Mouse (Mus musculus) WW6 (cell line): Measurements from ENCODE around the gene Rbm25.

ENCODE experiments used
- DNase-seq: peaks from one replicate; pipeline ENCODE4 v3.0.0-alpha.2; 2013; ENCODE audit warnings: low read depth, low spot score

Rbm25 gene

DNA sequence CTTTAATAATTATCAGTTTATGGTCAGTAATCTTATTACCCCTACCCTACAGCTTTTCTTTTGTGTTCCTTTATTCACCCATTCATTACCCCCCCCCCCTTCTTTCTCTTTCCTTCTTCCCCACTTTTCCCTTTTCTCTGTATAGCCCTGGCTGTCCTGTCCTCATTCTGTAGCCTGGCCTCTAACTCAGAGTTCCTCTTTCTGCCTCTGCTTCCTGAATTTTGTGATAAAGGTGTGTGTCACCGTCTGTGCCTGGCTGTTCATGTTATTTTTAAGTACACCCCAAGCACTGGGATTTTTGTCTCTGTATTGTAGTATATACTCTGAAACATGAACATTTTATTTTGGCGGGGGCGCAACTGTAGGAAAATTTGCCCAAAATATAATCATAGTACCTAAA is 19.3 kb downstream of the Rbm25 start:
- no peak for DNase-seq

DNA sequence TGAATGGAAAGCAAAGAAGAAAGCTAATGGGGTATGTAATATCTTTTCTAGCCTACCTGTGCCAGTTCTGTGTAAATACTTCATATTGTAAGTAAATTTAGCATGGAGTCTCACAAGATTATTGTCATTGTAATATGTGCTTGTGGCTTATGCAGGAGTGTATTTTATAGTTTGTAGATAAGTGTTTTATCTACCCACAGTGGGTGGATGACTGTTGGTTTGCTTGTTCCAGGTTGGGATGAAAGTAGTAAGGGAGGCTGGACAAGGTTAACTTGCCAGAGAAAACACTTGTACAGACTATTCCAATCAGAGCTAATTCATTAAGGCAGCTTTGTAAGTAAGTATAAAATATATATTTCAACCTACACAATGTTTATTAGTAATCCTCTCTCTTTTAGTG is 20.4 kb downstream of the Rbm25 start:
- DNase-seq, result no peak

DNA sequence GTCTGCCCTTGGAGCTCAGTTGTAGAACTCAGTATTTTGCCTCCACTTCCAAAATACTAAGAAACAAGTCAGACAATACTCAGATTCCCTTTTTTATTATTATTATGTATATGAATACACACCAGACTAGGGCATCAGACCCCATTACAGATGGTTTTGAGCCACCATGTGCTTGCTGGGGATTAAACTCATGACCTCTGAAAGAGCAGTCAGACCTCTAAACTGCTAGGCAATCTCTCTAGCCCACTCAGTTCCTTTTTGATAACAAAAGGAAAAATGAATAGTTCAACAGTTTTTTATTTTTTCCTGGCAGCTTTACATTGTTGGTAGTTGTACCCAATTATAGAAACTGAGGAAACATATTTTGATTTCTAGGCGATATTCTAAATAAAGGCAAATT is 54.4 kb downstream of the Rbm25 start:
- DNase-seq, result no peak

DNA sequence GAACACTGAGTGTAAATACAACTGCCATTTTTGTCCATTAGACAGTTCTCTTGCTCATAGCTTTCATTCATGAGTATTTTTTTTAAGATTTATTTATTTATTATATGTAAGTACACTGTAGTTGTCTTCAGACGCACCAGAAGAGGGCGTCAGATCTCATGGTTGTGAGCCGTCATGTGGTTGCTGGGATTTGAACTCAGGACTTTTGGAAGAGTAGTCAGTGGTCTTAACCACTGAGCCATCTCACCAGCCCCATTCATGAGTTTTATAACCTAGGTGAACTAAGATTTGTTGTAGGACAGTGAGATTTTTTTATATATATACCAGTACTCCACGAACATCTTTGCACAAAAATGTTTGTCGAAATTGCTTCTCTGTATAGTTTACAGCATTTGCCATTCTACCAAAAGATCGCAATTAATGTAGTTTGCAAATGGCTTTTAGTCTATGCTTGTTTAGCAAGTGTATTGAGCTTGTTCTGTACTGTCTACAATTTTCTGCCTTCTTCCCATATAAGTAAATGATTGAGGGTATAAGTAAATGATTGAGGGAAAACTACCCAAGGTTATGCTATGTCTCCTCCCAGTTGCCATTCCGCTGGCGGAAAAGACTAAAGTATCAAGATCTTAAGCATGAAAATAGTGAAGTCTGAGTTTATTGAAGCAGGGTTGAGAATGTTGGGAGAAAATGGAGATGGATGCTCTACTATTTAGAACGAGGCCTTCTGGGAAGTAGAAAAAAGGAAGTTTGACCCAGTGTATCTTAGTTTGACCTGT is 55.7 kb downstream of the Rbm25 start:
- no peak for DNase-seq

DNA sequence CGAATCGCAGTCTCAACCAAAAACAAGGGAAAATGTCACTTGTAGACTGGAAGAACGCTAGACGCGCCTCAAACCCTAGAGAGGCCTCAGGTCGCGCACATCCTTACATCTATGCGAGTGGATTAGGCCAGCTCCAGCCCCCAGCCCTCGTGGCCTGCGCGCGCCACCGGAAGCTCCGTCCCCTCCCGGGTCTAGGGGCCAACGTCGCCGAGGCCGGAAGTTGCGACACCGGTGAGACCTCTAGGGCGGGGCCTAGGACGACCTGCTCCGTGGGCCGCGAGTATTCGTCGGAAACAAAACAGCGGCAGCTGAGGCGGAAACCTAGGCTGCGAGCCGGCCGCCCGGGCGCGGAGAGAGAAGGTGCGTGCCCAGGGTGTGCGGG is 56.9 kb downstream of the Rbm25 start, which contains the start of gene Psen1:
Gene Psen1, plus strand, starts transcription at position 219 of the 382 bp plus-strand sequence.
- peak; percentile 79 for DNase-seq

DNA sequence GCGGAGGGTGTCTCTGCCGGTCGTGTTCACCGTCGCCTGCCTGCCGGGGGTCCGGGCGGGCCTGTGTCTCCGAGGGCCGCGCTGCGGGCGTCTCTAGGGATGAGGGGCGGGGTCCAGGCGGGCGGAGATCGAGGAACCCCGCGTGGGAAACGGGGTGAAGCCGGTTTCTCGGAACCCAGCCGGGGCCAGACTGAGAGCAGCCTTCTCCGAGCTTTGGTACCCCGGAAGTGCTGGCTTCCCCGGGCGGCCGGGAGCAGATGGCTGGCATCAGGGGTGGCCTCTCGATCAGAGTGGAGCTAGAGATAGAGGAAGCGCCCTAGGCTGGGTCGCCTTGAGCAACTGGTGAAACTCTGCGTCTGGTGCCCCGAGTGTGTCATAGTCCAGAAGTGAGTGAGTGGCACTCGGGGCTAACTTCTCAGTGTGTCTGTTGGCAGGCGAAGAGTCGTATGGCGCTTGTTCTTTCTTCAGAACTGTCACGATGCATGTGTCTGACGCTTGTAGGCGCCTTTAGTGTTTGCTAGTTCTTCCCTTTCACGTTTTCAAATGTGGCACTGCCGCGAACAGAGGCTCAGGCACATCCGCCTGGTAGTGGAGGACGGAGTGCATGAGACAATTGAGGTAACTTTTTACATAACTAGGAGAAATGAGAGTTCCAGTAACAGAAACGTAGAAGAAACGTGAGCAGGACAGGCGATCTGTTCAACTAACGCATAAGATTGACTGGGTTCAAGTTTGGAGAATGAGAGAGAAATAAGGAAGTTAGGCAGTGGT is 57.5 kb downstream of the Rbm25 start:
- DNase-seq, result peak; percentile 29

DNA sequence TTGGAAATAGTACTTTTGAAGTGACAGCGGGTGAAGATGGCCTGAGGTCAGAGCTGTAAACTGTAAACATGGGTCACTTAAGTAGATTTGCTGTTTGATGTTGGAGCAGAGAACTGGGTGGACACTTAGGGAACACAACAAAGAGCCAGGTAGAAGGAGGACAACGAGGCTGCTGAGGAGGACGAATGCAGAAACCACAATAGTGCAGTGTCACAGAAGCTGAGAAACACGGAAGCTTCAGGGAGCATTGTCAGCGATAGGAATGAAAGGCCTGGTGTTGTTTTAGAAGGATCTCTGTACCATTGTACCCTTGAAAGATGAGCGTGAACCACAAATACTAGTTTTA is 58.0 kb downstream of the Rbm25 start:
- no peak for DNase-seq

DNA sequence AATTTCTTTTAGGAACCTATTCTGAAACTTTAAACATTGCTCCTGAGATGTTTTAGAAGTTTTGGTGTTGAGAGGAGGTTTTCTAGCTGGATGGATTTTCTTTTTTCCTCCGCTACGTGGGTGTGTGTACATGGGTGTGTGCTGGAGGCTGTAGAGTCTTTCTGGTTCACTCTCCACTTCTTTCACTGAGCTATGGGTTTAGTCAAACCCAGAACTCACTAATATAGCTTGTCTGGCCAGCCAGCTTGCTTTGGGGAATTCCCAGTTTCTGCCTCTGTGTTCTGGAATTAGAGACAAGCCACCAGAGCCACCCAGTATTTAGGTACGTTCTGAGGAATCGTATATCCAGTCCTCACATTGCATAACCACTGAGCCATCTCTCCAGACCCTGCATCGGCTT is 63.0 kb downstream of the Rbm25 start:
- DNase-seq, result no peak

DNA sequence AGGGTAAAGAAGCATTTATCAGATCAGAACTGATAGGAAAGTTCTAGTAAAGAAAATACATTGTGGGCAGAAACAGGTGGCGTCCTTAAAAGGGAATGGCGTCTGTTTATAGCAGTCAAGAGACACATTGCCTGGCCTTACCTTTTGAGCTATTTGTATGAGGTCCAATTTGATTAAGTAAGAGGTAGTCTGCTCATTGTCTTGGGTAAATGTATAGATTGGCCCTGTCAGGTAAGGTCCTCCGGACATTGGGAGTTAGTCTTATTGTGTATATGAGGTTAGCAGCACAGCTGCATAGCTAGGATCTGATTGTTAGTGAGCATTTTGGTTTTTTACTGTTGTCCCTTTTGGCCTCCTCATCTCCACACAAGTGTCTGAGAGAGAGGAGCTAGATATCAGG is 63.6 kb downstream of the Rbm25 start:
- no peak for DNase-seq

DNA sequence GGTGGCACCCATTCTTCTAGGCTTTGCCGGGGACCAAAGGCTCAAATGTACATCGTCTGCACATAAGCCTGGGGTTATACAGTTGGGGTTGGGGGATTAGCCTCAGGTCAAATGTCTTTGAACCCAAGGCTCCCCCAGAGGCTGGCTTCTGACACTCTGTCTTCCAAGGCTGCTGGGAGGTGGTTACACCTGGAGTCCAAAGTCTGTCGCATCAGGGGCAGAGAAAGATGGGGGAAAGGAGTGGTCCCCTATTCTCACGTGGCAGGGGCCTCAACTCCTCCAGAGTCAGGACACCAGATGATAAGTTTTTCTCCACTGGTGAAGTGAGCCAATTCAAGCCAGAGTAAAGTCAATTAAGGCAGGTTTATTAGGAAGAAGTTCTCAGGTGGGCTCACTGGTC is 67.6 kb downstream of the Rbm25 start:
- DNase-seq, result no peak

DNA sequence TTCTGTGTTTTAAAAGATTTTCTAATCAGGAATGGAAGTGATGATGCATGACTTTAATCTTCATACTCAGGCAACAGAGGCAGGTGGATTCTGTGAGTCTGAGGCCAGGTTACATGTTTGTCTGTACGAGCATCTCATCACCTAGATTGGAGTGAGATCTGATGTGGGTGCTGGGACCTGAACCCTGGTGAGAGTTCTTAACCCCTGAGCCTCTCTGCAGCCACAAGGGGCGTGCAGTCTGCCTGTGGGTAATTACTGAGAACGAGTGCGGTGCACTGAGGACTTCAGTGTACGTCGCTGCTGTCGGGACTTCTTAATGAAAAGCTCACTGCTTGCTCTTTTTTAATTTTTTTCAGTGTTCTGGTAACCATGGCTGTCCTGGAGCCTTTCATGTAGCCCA is 70.6 kb downstream of the Rbm25 start:
- no peak for DNase-seq

DNA sequence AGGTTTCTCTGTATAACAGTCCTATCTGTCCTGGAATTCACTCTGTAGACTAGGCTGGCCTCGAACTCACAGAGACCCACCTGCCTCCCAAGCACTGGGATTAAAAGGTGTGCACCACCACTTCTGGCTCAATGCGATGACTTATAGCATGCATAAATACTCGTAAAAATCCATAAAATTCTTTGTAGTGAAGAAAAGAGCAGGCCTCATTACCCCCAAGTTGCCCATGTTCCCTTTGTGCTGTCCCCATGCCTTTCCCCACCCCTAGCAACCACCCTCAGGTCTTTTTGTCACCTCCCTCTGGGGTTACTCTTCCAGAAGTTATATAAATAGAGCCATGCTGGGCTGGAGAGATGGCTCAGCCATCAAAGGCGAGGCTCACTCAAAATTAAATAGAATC is 71.8 kb downstream of the Rbm25 start:
- DNase-seq, result no peak

DNA sequence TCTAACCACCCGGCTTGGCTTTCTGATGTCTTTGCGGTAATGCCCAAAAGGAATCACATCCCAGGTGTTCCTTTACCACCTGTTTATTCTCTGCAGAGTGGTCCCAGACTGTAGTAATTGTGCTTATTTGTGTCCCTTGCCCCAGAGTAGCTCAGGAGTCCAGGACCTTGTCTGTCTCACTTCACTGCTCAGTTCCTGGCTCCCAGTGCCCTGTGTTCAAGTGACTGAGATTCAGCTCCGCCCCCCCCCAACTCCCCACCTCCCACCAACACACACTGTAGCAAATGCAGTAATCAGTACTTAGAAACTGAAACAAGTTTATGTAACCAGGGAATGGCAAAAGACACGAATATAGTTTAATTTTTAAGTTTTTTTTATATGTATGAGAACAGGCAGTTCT is 75.9 kb downstream of the Rbm25 start:
- no peak for DNase-seq

DNA sequence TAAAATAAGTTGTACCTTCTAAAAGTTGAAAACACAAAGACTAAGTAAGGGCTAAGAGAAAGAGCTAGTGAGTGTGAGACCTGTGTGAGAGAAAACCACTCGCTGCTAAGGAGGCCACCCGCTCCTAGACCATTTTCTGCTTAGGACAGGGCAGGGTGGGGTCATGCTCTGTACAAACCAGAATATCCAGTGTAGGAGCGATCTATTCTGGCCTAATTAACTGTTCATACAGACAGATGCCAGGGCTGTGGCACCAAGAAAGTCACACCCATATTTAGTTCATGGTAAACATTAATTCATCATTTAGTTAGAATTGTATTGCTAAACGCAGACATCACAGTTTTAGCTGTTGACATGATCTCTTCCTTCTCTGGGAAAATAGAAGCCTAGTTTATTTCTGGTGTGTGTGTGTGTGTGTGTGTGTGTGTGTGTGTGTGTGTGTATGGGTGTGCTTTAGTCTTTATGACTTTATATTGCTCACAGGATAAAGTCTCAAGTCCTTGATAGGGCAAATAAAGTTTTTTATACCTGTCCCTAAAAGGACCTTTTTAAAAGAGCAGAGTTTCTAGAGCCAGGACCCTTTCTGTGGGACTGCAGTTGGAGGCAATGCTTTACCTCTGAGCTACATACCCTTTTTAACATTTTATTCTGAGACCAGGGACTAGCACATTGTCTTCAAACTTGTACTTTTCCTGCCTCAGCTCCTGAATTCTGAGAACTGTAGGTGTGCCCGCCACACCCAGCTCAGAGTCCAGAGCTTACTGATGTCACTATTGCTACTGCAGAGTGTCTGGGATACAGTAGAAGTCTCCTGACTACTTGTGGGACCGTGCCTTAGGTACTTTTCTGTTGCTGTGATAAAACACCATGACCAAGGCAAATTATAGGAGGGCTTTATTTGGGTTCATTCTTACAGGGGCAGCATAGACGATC is 77.4 kb downstream of the Rbm25 start:
- DNase-seq, result no peak

DNA sequence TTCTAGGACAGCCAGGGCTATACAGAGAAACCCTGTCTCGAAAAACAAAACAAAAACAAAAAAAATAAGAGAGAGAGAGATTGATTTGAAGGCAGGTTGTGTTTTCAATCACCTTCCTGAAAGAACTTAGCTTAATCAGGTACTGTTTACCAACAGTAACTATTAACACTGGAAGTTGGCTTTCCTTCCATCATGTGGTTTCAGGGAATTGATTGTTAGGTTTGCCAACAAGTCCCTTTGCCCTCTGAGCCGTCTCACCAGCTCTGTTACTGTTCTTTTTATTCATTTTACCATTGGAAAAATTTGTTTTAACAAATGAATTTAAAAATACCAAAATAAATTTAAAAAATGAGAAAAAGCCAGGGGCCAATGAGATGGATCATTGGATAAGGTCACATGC is 78.9 kb downstream of the Rbm25 start:
- DNase-seq, result no peak

DNA sequence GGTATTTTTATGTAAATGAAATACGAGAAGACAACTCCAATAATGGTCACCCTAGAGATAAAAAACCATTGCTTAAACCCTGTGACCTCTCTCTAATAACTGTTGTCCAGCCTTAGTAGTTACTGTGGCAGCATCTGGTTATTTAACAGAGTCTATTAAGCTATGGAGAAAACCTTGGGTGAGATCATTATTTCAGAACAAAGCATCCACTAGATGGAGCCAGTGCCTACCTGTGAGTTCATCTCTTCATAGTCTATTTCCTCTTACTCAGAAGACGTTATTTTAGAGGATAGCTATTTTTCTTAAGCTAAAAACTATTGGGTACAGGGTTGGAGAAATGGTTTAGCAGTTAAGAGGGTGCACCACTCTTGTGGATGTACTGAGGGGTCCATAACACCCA is 82.7 kb downstream of the Rbm25 start:
- no peak for DNase-seq

DNA sequence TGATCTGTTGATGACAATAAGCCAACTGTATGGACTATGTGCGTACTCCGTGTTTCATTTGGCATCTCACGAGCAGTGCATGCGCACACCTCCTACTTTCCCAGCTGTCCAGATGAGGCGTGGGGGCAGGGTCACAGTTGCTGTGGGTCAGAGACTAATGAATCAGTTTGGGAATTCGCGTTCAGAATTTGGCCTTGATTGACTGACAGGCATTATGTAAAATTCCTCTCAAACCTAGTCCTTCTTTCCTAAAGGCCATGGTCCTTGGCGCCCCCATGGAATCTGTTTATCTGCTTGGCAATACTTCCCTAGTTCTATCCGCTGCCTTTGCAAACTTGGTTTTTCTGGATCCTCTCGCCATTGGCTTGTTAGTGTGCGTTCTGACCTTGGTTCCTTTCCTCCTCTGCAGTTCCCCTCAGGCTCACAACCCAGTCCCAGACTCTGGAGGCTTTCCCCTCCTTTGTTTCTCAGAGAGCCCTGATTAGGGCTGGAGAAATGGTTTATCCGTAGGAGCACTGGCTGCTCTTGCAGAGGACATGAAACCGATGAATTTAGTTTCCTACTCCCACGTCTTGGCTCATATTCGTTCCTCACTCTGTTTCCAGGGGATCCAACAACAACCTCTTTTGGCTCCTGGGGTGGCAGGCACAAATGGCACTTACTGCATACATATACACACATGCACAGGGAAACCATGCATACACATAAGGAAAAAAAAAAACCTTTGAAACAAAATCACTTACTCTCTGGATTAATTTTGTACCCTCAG is 85.6 kb downstream of the Rbm25 start:
- no peak for DNase-seq

DNA sequence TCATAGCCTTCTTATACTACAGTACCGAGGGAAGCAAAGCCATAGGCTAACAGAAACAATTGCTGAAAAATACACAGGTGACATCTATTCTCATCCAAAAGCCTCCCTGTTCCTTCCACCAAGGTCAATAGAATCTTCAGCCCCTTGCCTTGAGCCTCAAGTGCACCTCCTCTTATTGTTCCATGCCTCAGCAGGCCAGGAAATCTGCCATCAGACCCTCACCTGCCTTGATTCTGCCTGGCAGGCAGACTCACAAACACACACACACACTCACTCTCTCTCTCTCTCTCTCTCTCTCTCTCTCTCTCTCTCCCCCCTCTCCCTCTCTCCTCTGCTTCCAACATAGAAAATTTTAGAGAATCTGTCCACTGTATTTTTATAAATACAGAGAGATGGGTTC is 88.4 kb downstream of the Rbm25 start:
- no peak for DNase-seq

DNA sequence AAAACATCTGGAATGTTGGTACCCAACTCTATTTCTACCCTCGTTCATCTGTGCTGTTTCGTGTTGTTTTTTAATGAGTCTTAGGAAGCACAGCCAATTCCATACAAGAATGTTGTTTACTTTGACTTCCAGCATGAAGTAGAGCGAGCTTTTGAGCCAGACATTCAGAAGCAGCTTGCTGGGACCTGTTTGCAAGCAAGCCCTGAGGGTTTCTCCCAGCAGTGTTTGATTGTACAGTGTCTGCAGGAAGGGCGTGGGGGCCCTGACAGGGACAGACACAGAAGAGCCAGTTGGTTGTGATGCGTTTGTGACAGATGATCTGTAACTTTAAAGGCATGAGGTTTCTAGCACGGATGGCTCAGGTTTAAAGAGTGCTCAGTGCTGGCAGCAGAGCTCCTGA is 90.2 kb downstream of the Rbm25 start:
- DNase-seq, result no peak

DNA sequence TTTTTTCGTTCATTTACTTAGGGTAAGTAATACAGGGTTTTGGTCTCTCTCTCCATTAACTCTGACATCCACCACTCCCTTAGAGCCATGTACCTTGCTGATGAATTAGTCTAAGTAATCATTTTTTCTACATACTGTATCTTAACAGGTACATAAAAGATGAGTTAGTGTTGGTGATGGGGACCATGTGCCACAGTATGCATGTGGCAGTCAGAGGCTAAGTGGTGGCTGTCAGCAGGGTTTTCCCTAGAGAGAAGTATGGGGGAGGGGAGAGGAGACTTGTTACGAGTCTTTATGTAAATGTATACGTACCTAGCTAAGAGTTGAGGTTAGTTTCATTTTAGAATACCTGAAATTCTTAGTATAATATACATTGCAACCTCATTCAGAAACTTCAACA is 92.0 kb downstream of the Rbm25 start:
- DNase-seq, result no peak

DNA sequence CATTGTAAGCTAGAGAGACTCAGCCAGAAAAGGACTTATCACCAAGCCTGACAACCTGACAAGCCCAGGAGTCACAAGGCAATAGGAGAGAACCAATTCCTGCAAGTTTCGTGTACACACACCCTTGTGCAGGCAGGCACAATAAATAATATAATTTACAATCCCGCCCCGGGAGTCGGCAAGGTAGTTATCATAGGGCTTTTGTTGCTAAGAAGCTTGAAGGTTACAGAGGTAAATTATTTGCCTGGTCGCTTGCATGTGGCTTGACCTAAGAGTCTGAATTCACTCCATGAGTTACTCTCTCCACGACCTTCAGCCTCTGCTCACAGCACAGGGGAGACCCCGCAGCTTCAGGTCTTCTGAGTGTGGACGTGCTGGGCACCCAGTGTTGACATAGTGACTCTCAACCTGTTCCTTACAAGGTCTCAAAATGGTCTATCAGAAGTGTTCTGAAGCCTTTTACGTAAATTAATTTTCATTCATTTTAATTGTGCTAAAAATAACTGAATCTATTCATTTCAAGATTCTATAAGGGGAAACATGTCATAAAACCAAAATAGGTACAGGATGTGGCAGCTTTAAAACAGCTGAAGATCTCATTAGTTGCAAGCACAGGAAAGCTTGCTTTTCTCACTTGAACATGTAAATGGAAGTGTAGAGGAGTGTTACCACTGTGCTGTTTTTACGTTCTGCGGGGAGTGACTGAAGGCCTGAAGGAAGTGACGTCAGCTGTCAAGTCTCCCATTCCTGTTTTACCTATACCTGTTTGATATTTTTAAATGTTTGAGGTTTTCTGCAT is 95.7 kb downstream of the Rbm25 start:
- no peak for DNase-seq
